Mouse (Mus musculus): ENCODE measurements around the gene Hist1h2ad.

DNA sequence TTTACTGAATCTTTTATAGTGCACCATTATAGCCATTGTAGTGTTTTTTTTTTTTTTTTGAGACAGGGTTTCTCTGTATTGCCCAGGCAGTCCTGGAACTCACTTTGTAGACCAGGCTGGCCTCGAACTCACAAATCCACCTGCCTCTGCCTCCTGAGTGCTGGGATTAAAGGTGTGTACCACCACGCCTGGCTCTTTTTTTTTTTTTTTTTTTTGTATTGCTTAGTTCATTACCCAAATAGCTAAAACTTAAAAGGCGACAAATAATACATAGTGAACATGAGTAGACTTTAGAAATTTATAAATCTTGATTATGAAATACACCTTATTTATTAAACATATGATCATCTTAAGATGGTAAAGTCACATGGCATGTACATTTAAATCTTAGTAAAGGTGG lies 32.7 kb upstream of the Hist1h2ad start:
- TF ChIP-seq CTCF (IDR thresholded peaks at IDR 0.05; ENCODE audit: low read depth), result no peak
- TF ChIP-seq EP300 (IDR thresholded peaks at IDR 0.05; ENCODE audit: low read depth), result no peak
